In genomic region chr5:108726557-108727248, GRCm38 (mm10) we compare ENCODE assay signal across 8 mouse cellular contexts. TPM values are rescaled to one million over a fixed set of nuclear protein-coding genes. Genes with fewer than 3 reads are reported as not detected.
A peak's percentile ranks its signal among the peaks of the same experiment; 100 is the strongest.
DNase-seq lines count a peak whose midpoint lies in the region; ATAC-seq and TF ChIP-seq lines count a peak whose summit lies in the region.

No protein-coding gene starts in this region.

- H3K27me3 ChIP-seq in forebrain, embryonic 16.5 days (replicated peaks; ENCODE audit: control insufficient read depth, insufficient read depth, low read length), result no peaks in the 10 kb centered on the region
- H3K27me3 ChIP-seq in lung, embryonic 14.5 days (ENCODE audit: insufficient read depth, low read length), result no peaks in the 10 kb centered on the region

- no peak overlapping the region for H3K4me2 ChIP-seq in forebrain, embryonic 16.5 days (ENCODE audit: low read length)
- H3K4me2 ChIP-seq in lung, embryonic 14.5 days, result no peak overlapping the region

- H3K27ac ChIP-seq in forebrain, embryonic 16.5 days (ENCODE audit: low read length), result no peak overlapping the region
- H3K27ac ChIP-seq in lung, embryonic 14.5 days (ENCODE audit: low read depth), result no peak overlapping the region

- H3K9me3 ChIP-seq in forebrain, embryonic 16.5 days (ENCODE audit: control insufficient read depth, low read length), result no peaks in the 10 kb centered on the region
- H3K9me3 ChIP-seq in lung, embryonic 14.5 days (ENCODE audit: low read depth, low read length), result no peaks in the 10 kb centered on the region

- 15% methylated on average over 5 of the region's 5 CpGs for WGBS in forebrain, embryonic 16.5 days
- 22% methylated on average over 5 of the region's 5 CpGs for WGBS in lung, embryonic 14.5 days

- H3K9ac ChIP-seq in forebrain, embryonic 16.5 days (replicated peaks; ENCODE audit: low read depth, low read length), result no peak overlapping the region
- H3K9ac ChIP-seq in lung, embryonic 14.5 days, result no peak overlapping the region

- H3K4me1 ChIP-seq in forebrain, embryonic 16.5 days (replicated peaks; ENCODE audit: control insufficient read depth, insufficient read depth, low read length), result no peaks in the 10 kb centered on the region
- no peaks in the 10 kb centered on the region for H3K4me1 ChIP-seq in lung, embryonic 14.5 days (ENCODE audit: insufficient read depth)

- peak; percentile 51 for DNase-seq in NIH3T3 (ENCODE audit: low read depth)
- DNase-seq in cerebellum, adult 18-20 months, result peak; percentile 68 to 73
- peak; percentile 78 to 88 for DNase-seq in layer of hippocampus, adult 8-10 months (ENCODE audit: low spot score in 2 of 2)
- DNase-seq in lung, embryonic 14.5 days, result peak; percentile 80
- DNase-seq in retina, adult 2 months (ENCODE audit: low read depth, low spot score), result peak; percentile 9

- H3K4me3 ChIP-seq in forebrain, embryonic 16.5 days (replicated peaks; ENCODE audit: low read length), result no peak overlapping the region
- no peak overlapping the region for H3K4me3 ChIP-seq in lung, embryonic 14.5 days (ENCODE audit: low read depth, low read length)

- peak; percentile 91 for ATAC-seq in forebrain, embryonic 16.5 days
- peak; percentile 82 to 85 for ATAC-seq in hematopoietic stem cell, adult 5-6 weeks (replicated peaks in 1 of 2; ENCODE audit: insufficient read depth in 1 of 2, low FRiP score in 2 of 2, low TSS enrichment in 1 of 2, low read depth in 1 of 2, poor library complexity in 2 of 2, severe bottlenecking in 2 of 2)
- ATAC-seq in lung, embryonic 14.5 days (ENCODE audit: insufficient read depth), result peak; percentile 87
- ATAC-seq in activated CD4-positive, CD25-positive, alpha-beta regulatory T cell, adult 4 months, result no peak

- peak; percentile 85 for TF ChIP-seq CTCF in lung, embryonic 14.5 days (IDR thresholded peaks at IDR 0.05; ENCODE audit: low read depth)

- H3K36me3 ChIP-seq in forebrain, embryonic 16.5 days (ENCODE audit: control insufficient read depth, insufficient read depth), result no peaks in the 10 kb centered on the region
- H3K36me3 ChIP-seq in lung, embryonic 14.5 days (ENCODE audit: insufficient read depth), result no peaks in the 10 kb centered on the region

RNA-seq across cellular contexts. Expression of gene Fgfrl1, which starts 34.5 kb away (rescaled TPM):
- polyA plus RNA-seq in forebrain, embryonic 16.5 days (2015; fragmentation: Nextera tagmentation; extraction: Ambion mirVana), result 5.8 and 7.0 TPM in 2 replicates
- 3.5 and 5.0 TPM in 2 replicates for total RNA-seq in hematopoietic stem cell, adult 5-6 weeks (2017)
- total RNA-seq in layer of hippocampus, adult 8-10 months (2022), result 10 to 100 TPM; 21.5 to 37.6 (median 27.6) TPM
- 40.1 and 47.5 TPM in 2 replicates for polyA plus RNA-seq in lung, embryonic 14.5 days (2014; fragmentation: Nextera tagmentation; extraction: Ambion mirVana)
- polyA plus RNA-seq in activated CD4-positive, CD25-positive, alpha-beta regulatory T cell, adult 4 months (2017; shearing (Covaris generic)), result not detected

RNA-seq across cellular contexts. Expression of gene Rnf212, which starts 48.1 kb away (rescaled TPM):
- polyA plus RNA-seq in forebrain, embryonic 16.5 days (2015; fragmentation: Nextera tagmentation; extraction: Ambion mirVana), result not detected in 2 replicates
- total RNA-seq in hematopoietic stem cell, adult 5-6 weeks (2017), result not detected in 2 replicates
- not detected for total RNA-seq in layer of hippocampus, adult 8-10 months (2022)
- not detected in 2 replicates for polyA plus RNA-seq in lung, embryonic 14.5 days (2014; fragmentation: Nextera tagmentation; extraction: Ambion mirVana)
- polyA plus RNA-seq in activated CD4-positive, CD25-positive, alpha-beta regulatory T cell, adult 4 months (2017; shearing (Covaris generic)), result not detected

RNA-seq across cellular contexts. Expression of gene Slc26a1, which starts 51.3 kb away (rescaled TPM):
- polyA plus RNA-seq in forebrain, embryonic 16.5 days (2015; fragmentation: Nextera tagmentation; extraction: Ambion mirVana), result 2.3 and 2.4 TPM in 2 replicates
- 1.1 and 1.8 TPM in 2 replicates for total RNA-seq in hematopoietic stem cell, adult 5-6 weeks (2017)
- total RNA-seq in layer of hippocampus, adult 8-10 months (2022), result 1 to 10 TPM; 1.0 to 1.8 (median 1.5) TPM
- 0.60 and 0.70 TPM in 2 replicates for polyA plus RNA-seq in lung, embryonic 14.5 days (2014; fragmentation: Nextera tagmentation; extraction: Ambion mirVana)
- polyA plus RNA-seq in activated CD4-positive, CD25-positive, alpha-beta regulatory T cell, adult 4 months (2017; shearing (Covaris generic)), result under 1 TPM in 1 of 2 experiments, not detected in 1; 0.31 TPM

RNA-seq across cellular contexts. Expression of gene Dgkq, which starts 57.2 kb away (rescaled TPM):
- polyA plus RNA-seq in forebrain, embryonic 16.5 days (2015; fragmentation: Nextera tagmentation; extraction: Ambion mirVana), result 26.5 and 31.9 TPM in 2 replicates
- 4.7 and 23.1 TPM in 2 replicates for total RNA-seq in hematopoietic stem cell, adult 5-6 weeks (2017)
- 10 to 100 TPM; 52.6 to 61.4 (median 58.7) TPM for total RNA-seq in layer of hippocampus, adult 8-10 months (2022)
- polyA plus RNA-seq in lung, embryonic 14.5 days (2014; fragmentation: Nextera tagmentation; extraction: Ambion mirVana), result 8.7 and 12.1 TPM in 2 replicates
- 1 to 10 TPM; 4.4 to 4.5 TPM for polyA plus RNA-seq in activated CD4-positive, CD25-positive, alpha-beta regulatory T cell, adult 4 months (2017; shearing (Covaris generic))

Comparison
In these comparisons a context has a peak if more than half of its experiments do, and no peak if none do; other contexts are left out.
1. DNase-seq: peak in every context shown above with its lines; median percentile 83 in layer of hippocampus, adult 8-10 months; 80 in lung, embryonic 14.5 days; 70 in cerebellum, adult 18-20 months; 51 in NIH3T3; 9 in retina, adult 2 months.